Mouse (Mus musculus): ENCODE measurements around the gene Tpi1.
A peak's percentile ranks its signal among the peaks of the same experiment; 100 is the strongest.
"Not testable (repeated sequence)": the region's sequence is repeated elsewhere in the genome, so short reads cannot be mapped to it uniquely, and the experiment has no call there.

Gene Tpi1

GRCm38 (mm10) chr6:124809052-124809774 lies 4.9 kb downstream of the Tpi1 start:
- peak; percentile 91 for DNase-seq (ENCODE audit: extremely low spot score)

GRCm38 (mm10) chr6:124808358-124809012 lies 5.6 kb downstream of the Tpi1 start, which contains the start of gene Spsb2:
Gene Spsb2 (plus strand): TSS chr6:124808661.
- peak; percentile 84 for DNase-seq (ENCODE audit: extremely low spot score)

GRCm38 (mm10) chr6:124807986-124808357 lies 6.1 kb downstream of the Tpi1 start:
- no peak for DNase-seq (ENCODE audit: extremely low spot score)

- DNase-seq (ENCODE audit: extremely low spot score) = no peak
These were observed 6.7 kb downstream of the Tpi1 start for GRCm38 (mm10) chr6:124807366-124807765.

GRCm38 (mm10) chr6:124806446-124807140 lies 7.5 kb downstream of the Tpi1 start:
- no peak for DNase-seq (ENCODE audit: extremely low spot score)

- peak; percentile 91 for DNase-seq (ENCODE audit: extremely low spot score)
These were observed 8.5 kb downstream of the Tpi1 start for GRCm38 (mm10) chr6:124805341-124806321.

GRCm38 (mm10) chr6:124804341-124804740 lies 9.8 kb downstream of the Tpi1 start:
- no peak for DNase-seq (ENCODE audit: extremely low spot score)

GRCm38 (mm10) chr6:124803691-124804090 lies 10.4 kb downstream of the Tpi1 start:
- DNase-seq (ENCODE audit: extremely low spot score) = not testable (repeated sequence)

GRCm38 (mm10) chr6:124803061-124803460 lies 11.0 kb downstream of the Tpi1 start:
- no peak for DNase-seq (ENCODE audit: extremely low spot score)

GRCm38 (mm10) chr6:124802400-124802799 lies 11.7 kb downstream of the Tpi1 start:
- peak; percentile 61 for DNase-seq (ENCODE audit: extremely low spot score)

- no peak for DNase-seq (ENCODE audit: extremely low spot score)
These were observed 17.9 kb downstream of the Tpi1 start for GRCm38 (mm10) chr6:124796200-124796599.

GRCm38 (mm10) chr6:124795781-124796180 lies 18.3 kb downstream of the Tpi1 start:
- DNase-seq (ENCODE audit: extremely low spot score) = no peak

- no peak for DNase-seq (ENCODE audit: extremely low spot score)
These were observed 22.2 kb downstream of the Tpi1 start for GRCm38 (mm10) chr6:124791911-124792310.

- DNase-seq (ENCODE audit: extremely low spot score) = no peak
These were observed 24.0 kb downstream of the Tpi1 start for GRCm38 (mm10) chr6:124790121-124790520.

- no peak for DNase-seq (ENCODE audit: extremely low spot score)
These were observed 24.6 kb downstream of the Tpi1 start for GRCm38 (mm10) chr6:124789519-124789918.

- no peak for DNase-seq (ENCODE audit: extremely low spot score)
These were observed 26.4 kb downstream of the Tpi1 start for GRCm38 (mm10) chr6:124787722-124788121.

- no peak for DNase-seq (ENCODE audit: extremely low spot score)
These were observed 27.2 kb downstream of the Tpi1 start for GRCm38 (mm10) chr6:124786756-124787420.

GRCm38 (mm10) chr6:124782436-124782835 lies 31.7 kb downstream of the Tpi1 start:
- peak; percentile 60 for DNase-seq (ENCODE audit: extremely low spot score)

- DNase-seq (ENCODE audit: extremely low spot score) = no peak
These were observed 33.2 kb downstream of the Tpi1 start for GRCm38 (mm10) chr6:124780917-124781316.

- no peak for DNase-seq (ENCODE audit: extremely low spot score)
These were observed 34.1 kb downstream of the Tpi1 start for GRCm38 (mm10) chr6:124779984-124780416.
